Mouse (Mus musculus) heart, embryonic 11.5 days (tissue): Measurements from ENCODE around the gene Gimap3. TPM values are rescaled to one million over a fixed set of nuclear protein-coding genes. Genes with fewer than 3 reads are reported as not detected.

ENCODE experiments used
- ATAC-seq: fragments of 200-750 bp; cut with Nextera tagmentation; replicated peaks from 2 replicates; pipeline ENCODE4 v1.8.0; 2017; ENCODE audit warnings: moderate library complexity; ENCODE audit not compliant: insufficient number of reproducible peaks, low FRiP score, low TSS enrichment
- H3K27ac ChIP-seq: fragments of 300-500 bp; sonication (generic); 2 replicates; pipeline ENCODE4 v1.5.1; 2014; ENCODE audit warnings: mild to moderate bottlenecking, low read depth, low read length
- H3K27me3 ChIP-seq: fragments of 300-500 bp; sonication (generic); 2 replicates; pipeline ENCODE4 v1.6.1; 2014; ENCODE audit warnings: mild to moderate bottlenecking, low read length, mixed read lengths; ENCODE audit not compliant: control insufficient read depth, insufficient read depth
- H3K36me3 ChIP-seq: fragments of 300-500 bp; sonication (generic); 2 replicates; pipeline ENCODE4 v1.6.1; 2014; ENCODE audit warnings: mild to moderate bottlenecking, low read length, moderate library complexity, mixed read lengths; ENCODE audit not compliant: control insufficient read depth, insufficient read depth
- H3K4me1 ChIP-seq: fragments of 300-500 bp; sonication (generic); 2 replicates; pipeline ENCODE4 v1.6.1; 2014; ENCODE audit warnings: low read length; ENCODE audit not compliant: control insufficient read depth, insufficient read depth
- H3K4me2 ChIP-seq: fragments of 300-500 bp; sonication (generic); 2 replicates; pipeline ENCODE4 v1.6.1; 2014; ENCODE audit warnings: mild to moderate bottlenecking, moderate library complexity
- H3K4me3 ChIP-seq: fragments of 300-500 bp; sonication (generic); 2 replicates; pipeline ENCODE4 v1.5.1; 2014; ENCODE audit warnings: low read depth, low read length
- H3K9ac ChIP-seq: fragments of 300-500 bp; sonication (generic); 2 replicates; pipeline ENCODE4 v1.6.1; 2014; ENCODE audit warnings: mild to moderate bottlenecking, low read depth, low read length, moderate library complexity
- H3K9me3 ChIP-seq: fragments of 300-500 bp; sonication (generic); replicated peaks from 2 replicates; pipeline ENCODE4 v1.6.1; 2016; ENCODE audit warnings: low read length; ENCODE audit not compliant: control insufficient read depth
- WGBS: fragments of 180-500 bp; shearing (Covaris S2); extraction: QIAGEN DNeasy Blood & Tissue Kit; methylation state at CpG from one replicate; pipeline ENCODE4 v1.1.7; 2014; ENCODE audit not compliant: insufficient replicate concordance; 5-methylcytosine and 5-hydroxymethylcytosine counted together
- polyA plus RNA-seq: library from polyadenylated mRNA; unstranded; fragments of >200 nt; fragmentation: Nextera tagmentation; extraction: Ambion mirVana; gene quantifications from 2 replicates; pipeline ENCODE4 v1.2.1, GENCODE M21; 2014

The Gimap3 gene
- polyA plus RNA-seq, 1 experiment from 2014 or later: not detected

DNA sequence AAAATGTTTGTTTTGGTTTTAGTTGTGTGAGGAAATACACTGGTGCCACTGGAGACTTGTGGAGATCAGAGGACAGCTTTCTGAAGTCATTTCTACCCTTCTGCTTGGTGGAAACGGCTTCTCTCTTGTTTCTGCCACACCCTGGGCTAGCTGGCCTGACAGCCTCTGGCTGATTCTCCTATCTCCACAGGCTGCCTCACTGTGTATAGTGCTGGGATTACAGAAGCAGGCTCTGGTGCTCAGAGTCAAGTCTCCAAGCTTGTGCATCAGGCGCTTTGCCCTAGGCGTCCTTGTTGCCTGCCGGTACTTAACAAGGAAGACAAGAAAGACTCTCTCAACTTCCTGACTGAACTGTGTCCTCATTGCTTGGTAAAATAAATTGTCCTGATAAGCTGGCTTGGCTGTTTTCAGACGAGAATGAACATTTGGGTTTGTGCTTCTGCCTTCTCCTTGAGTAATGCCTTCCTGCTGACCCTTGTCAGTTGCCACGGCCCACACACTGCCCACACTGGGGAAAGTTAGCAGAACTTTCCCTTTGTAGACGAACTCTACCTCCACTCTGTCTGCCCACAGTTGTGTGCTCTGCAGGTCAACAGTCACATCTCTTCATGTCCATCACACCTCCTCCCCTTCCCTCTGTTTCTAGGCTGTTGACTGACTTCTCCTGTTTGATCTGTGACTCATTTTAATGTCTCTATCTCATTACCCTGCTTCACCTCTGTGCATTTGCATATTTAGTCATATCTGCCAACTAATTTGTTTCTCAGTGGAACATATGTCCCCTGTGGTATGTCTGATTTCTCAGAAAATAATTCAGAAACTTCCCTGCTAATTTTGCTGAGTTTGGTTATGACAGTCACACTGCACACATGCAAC lies 23.3 kb downstream of the Gimap3 start:
- Histone ChIP-seq H3K9ac (no peak overlapping the region), H3K9me3 (no peaks in the 10 kb centered on the region), H3K27me3 (peaks cover 10% of the 10 kb centered on the region), H3K4me1 (peaks cover 8% of the 10 kb centered on the region), H3K4me3 (no peak overlapping the region), H3K27ac (no peak overlapping the region), H3K4me2 (peak overlapping the region; percentile 20), H3K36me3 (no peaks in the 10 kb centered on the region)
- 46% methylated on average over 7 of the region's 7 CpGs for WGBS
- ATAC-seq: no peak

DNA sequence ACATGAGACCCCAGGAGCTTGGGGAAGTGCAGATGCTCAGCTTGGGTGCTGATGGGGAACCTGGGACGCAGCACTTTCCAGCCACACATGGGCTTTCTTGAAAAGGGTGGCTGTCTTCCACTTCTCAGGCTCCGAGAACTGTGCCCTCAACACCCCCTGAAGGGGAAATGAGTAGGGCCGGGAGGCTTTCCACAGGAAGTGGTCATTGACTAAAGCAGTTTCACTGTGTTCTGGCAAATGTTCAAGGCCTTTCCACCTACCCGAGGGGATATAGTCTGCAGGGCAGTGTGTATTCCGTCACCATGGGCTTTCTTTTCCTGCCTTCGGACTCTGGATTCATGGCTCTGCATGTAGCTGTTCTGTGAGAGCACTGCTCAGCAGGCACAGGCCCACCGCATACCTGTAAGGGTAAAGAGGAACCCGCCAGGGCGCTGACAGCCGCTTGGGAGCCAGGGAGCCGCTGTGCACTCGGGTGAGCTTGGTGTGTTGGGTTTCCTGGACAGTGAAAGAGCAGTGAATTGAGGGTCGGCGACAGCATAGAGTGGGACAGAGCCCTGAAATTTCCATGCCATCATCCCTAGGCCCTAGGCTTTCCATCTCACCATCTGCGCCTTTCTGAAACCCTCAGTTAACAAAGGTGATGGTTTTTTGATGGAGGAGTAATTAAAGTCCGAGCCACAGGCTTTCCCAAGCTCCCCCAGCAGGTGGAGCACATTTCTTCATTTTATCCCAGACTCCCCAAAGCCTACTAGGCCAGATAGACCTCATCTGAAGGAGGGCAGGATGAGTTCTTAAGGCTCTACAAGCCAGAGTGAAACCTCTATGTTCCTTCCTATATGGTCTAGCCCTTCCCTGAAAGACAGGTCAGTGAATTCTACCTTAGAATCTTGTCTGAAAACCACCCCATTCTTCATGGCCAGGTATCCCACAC lies 24.4 kb downstream of the Gimap3 start, which contains the start of gene Gimap5:
Gene Gimap5 (plus strand): TSS at position 239 of the 931 bp plus-strand sequence.
- Histone ChIP-seq H3K27ac (peak within 1 kb of the TSS; percentile 84), H3K4me3 (no peak within 1 kb of the TSS), H3K4me1 (peaks cover 11% of the 10 kb centered on the region), H3K4me2 (peak within 1 kb of the TSS; percentile 47), H3K27me3 (peaks cover 20% of the 10 kb centered on the region), H3K9me3 (no peaks in the 10 kb centered on the region), H3K9ac (peak within 1 kb of the TSS; percentile 30; the same call in 1 of the 2 replicates), H3K36me3 (no peaks in the 10 kb centered on the region)
- no peak for ATAC-seq
- WGBS: 38% methylated on average over 16 of the region's 16 CpGs

DNA sequence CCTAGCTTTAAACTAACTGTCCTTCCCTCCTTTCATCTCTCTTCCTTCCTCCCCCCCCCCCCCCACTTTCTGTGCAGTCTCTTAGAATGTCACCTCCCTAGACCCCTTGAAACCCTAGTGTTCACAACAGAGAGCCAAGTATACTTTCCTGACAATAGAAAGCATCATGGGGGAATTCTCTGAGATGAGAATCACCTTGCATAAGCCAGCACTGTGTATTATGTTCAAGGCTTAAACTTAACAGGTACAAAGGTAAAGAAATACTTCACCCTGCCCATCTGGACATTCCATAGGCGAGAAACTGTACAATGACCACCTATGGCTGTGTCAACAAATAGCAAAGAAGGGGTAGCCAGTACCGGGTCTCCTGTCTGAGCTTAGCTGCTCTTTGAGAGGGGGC lies 25.2 kb downstream of the Gimap3 start:
- Histone ChIP-seq H3K27ac (peak overlapping the region; percentile 84), H3K9ac (no peak overlapping the region), H3K36me3 (no peaks in the 10 kb centered on the region), H3K9me3 (no peaks in the 10 kb centered on the region), H3K4me3 (no peak overlapping the region), H3K4me1 (peaks cover 11% of the 10 kb centered on the region), H3K4me2 (no peak overlapping the region), H3K27me3 (peaks cover 23% of the 10 kb centered on the region)
- no peak for ATAC-seq
- WGBS: 48% methylated on average over 2 of the region's 2 CpGs

DNA sequence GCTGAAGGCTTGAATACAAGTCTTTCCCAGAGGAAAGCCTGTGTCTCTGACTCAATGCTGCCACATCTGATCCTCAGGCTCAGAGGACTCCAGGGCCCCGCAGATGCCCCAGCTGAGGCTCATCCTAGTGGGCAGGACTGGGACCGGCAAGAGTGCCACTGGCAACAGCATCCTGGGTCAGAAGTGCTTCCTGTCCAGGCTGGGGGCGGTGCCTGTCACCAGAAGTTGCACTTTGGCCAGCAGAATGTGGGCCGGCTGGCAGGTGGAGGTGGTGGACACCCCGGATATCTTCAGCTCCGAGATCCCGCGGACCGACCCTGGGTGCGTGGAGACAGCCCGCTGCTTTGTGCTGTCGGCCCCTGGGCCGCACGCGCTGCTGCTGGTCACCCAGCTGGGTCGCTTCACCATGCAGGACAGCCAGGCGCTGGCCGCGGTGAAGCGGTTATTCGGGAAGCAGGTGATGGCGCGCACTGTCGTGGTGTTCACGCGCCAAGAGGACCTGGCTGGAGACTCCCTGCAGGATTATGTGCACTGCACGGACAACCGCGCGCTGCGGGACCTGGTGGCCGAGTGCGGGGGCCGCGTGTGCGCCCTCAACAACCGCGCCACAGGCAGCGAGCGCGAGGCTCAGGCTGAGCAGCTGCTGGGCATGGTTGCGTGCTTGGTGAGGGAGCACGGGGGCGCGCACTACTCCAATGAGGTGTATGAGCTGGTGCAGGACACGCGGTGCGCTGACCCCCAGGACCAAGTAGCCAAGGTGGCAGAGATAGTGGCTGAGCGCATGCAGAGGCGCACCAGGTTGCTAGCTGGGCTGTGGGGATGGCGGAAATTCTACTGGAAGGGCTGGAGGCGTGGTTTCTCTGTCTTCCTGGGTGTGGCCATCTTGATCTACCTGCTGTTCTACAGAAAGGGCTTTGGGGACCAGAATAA lies 28.0 kb downstream of the Gimap3 start:
- Histone ChIP-seq H3K27ac (no peak overlapping the region), H3K27me3 (peaks cover 23% of the 10 kb centered on the region), H3K9ac (no peak overlapping the region), H3K4me2 (peak overlapping the region; percentile 67), H3K4me3 (peak overlapping the region; percentile 47), H3K4me1 (peaks cover 11% of the 10 kb centered on the region), H3K9me3 (no peaks in the 10 kb centered on the region), H3K36me3 (no peaks in the 10 kb centered on the region)
- WGBS: 9% methylated on average over 52 of the region's 52 CpGs
- no peak for ATAC-seq

DNA sequence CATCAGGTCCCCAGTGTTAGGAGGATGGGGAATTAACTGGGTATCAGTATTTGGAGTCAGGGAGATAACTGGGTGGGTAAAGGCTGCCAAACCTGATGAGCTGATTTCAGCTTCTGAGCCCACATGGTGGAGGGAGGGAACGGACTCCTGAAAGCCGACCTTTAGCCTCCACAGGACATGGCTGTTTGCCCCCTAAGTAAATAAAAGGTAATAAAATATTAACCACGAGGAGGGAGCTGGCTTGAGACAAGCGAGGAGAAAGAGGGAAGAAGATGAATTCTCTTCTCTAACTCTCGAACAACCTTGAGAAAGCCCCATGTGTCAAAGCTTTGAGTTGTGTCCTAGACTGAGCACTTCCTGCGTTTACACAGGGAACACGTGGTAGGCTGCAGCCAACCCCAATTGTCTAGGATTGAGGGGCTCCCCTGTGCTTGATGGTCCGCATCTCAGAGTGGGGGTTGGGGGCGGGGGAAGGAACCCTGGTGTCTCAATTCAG lies 28.9 kb downstream of the Gimap3 start:
- Histone ChIP-seq H3K27me3 (peaks cover 23% of the 10 kb centered on the region), H3K4me3 (no peak overlapping the region), H3K4me2 (0 out of 2 replicates have a peak overlapping the region, but pooled peaks have one; percentile 67), H3K36me3 (no peaks in the 10 kb centered on the region), H3K9me3 (no peaks in the 10 kb centered on the region), H3K9ac (no peak overlapping the region), H3K4me1 (peaks cover 11% of the 10 kb centered on the region), H3K27ac (no peak overlapping the region)
- 33% methylated on average over 9 of the region's 9 CpGs for WGBS
- ATAC-seq: no peak

DNA sequence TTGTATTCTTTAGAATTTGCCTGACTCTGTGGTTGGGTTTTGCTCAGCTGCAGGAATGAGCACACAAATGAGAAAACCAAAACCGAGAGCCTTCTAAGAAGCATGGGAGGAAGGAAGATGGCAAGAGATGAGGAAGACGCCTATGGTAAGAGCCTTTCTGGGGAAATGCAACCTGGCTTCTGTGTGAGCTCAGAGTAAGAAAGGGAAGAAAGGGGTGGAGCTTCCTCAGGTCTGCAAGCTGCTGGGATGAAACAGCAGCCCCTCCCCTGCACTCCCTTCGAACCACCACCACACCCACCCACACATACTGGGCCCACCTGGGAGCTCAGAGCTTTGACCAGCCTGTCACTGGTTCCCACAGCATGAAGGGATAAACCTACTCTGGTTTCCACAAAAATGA lies 29.4 kb downstream of the Gimap3 start:
- H3K4me1 ChIP-seq: peaks cover 11% of the 10 kb centered on the region
- ATAC-seq: no peak
- no peak overlapping the region for H3K27ac ChIP-seq
- no peaks in the 10 kb centered on the region for H3K36me3 ChIP-seq
- no peak overlapping the region for H3K9ac ChIP-seq
- no peak overlapping the region for H3K4me2 ChIP-seq
- H3K27me3 ChIP-seq: peaks cover 23% of the 10 kb centered on the region
- H3K9me3 ChIP-seq: no peaks in the 10 kb centered on the region
- 34% methylated on average over 3 of the region's 3 CpGs for WGBS
- H3K4me3 ChIP-seq: no peak overlapping the region

GRCm38 (mm10) chr6:48740501-48741169 lies 30.0 kb downstream of the Gimap3 start:
- H3K36me3 ChIP-seq: no peaks in the 10 kb centered on the region
- H3K4me1 ChIP-seq: peaks cover 11% of the 10 kb centered on the region
- no peak overlapping the region for H3K27ac ChIP-seq
- H3K4me3 ChIP-seq: no peak overlapping the region
- ATAC-seq: no peak
- H3K27me3 ChIP-seq: peaks cover 23% of the 10 kb centered on the region
- H3K4me2 ChIP-seq: peak overlapping the region; percentile 45
- 62% methylated on average over 3 of the region's 3 CpGs for WGBS
- H3K9me3 ChIP-seq: no peaks in the 10 kb centered on the region
- H3K9ac ChIP-seq: no peak overlapping the region; the same call in 1 of the 2 replicates
